In the genomic region with DNA sequence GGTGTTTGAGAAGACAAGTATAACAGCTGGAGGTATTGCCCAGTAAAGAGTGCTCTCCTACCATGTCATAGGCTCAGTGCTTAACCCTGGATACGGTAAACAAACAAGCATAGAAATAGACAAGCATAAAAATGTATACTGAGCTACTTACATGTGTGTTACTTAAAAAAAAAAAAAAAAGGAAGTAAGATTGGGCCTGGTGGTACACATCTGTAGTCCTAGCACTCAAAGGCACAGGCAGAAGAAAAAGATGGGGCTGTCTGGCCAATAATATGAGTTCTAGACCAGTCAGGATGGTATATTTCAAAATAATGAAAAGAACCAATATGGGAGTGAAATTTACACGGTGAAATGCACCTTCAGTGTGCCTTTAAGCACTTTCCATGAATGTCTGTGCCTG, we compare ENCODE assay signal across 13 mouse cellular contexts. TPM values are rescaled to one million over a fixed set of nuclear protein-coding genes. Genes with fewer than 3 reads are reported as not detected.
DNase-seq lines count a peak whose midpoint lies in the region; ATAC-seq and TF ChIP-seq lines count a peak whose summit lies in the region.
"Had no signal": no experiment of that assay in that cellular context is flagged by ENCODE, and none has a peak within 500 bp of the region (broad histone marks: within the 10 kb centered on the region; RNA-seq: fewer than 3 reads in every experiment).

No protein-coding gene starts in this region.

- no peaks in the 10 kb centered on the region for H3K27me3 ChIP-seq in neural tube, embryonic 11.5 days (ENCODE audit: control insufficient read depth, insufficient read depth, low read length)
- H3K27me3 ChIP-seq in forebrain, embryonic 13.5 days, result no peaks in the 10 kb centered on the region
- no peaks in the 10 kb centered on the region for H3K27me3 ChIP-seq in liver, embryonic 14.5 days (ENCODE audit: control insufficient read depth, insufficient read depth, low read length)
- H3K27me3 ChIP-seq: Patski had no signal

- no peak overlapping the region for H3K9ac ChIP-seq in neural tube, embryonic 11.5 days (ENCODE audit: low read length)
- peak overlapping the region; percentile 88; the same call in 1 of the 2 replicates for H3K9ac ChIP-seq in forebrain, embryonic 13.5 days
- H3K9ac ChIP-seq in liver, embryonic 14.5 days (replicated peaks), result peak overlapping the region; percentile 47

- 86% methylated on average over 2 of the region's 2 CpGs for WGBS in neural tube, embryonic 11.5 days
- WGBS in forebrain, embryonic 13.5 days, result 80% methylated on average over 2 of the region's 2 CpGs
- 74% methylated on average over 2 of the region's 2 CpGs for WGBS in liver, embryonic 14.5 days (ENCODE audit: insufficient replicate concordance)

- TF ChIP-seq CTCF in liver, embryonic 14.5 days (IDR thresholded peaks at IDR 0.05; ENCODE audit: low read depth), result no peak

- peaks cover 8% of the 10 kb centered on the region for H3K4me1 ChIP-seq in neural tube, embryonic 11.5 days (ENCODE audit: control insufficient read depth, insufficient read depth, low read length)
- peaks cover 15% of the 10 kb centered on the region for H3K4me1 ChIP-seq in forebrain, embryonic 13.5 days
- peaks cover 2% of the 10 kb centered on the region in 2 experiments; a peak in 3 of 4 replicates for H3K4me1 ChIP-seq in liver, embryonic 14.5 days (replicated peaks; ENCODE audit: control insufficient read depth in 2 of 2, insufficient read depth in 2 of 2, low read length in 1 of 2)

- TF ChIP-seq EP300 in liver, embryonic 14.5 days (IDR thresholded peaks at IDR 0.05; ENCODE audit: low read depth), result no peak

- DNase-seq in neural tube, embryonic 11.5 days (ENCODE audit: low spot score), result no peak
- DNase-seq in neural tube, embryonic 10.5 days (ENCODE audit: extremely low spot score, low spot score), result no peak
- DNase-seq in liver, embryonic 14.5 days (ENCODE audit: low read depth in 3 of 3, low spot score in 3 of 3), result no peak
- DNase-seq in Muller cell, postnatal 12 days (ENCODE audit: inconsistent ontology term), result no peak
- DNase-seq in spleen, adult 18-20 months, result no peak
- no peak for DNase-seq in cerebellum, postnatal 36 days
- DNase-seq: cerebellum, postnatal 14 days; heart, postnatal 10 days; kidney, postnatal 4 days; left cerebral cortex, postnatal 4 days; right cerebral cortex, postnatal 4 days had no signal

- no peak overlapping the region for H3K27ac ChIP-seq in neural tube, embryonic 11.5 days (ENCODE audit: low read depth, low read length)
- no peak overlapping the region for H3K27ac ChIP-seq in forebrain, embryonic 13.5 days
- H3K27ac ChIP-seq in liver, embryonic 14.5 days, result no peak overlapping the region

- H3K9me3 ChIP-seq in neural tube, embryonic 11.5 days (ENCODE audit: control insufficient read depth, low read length), result no peaks in the 10 kb centered on the region
- H3K9me3 ChIP-seq in forebrain, embryonic 13.5 days (replicated peaks), result no peaks in the 10 kb centered on the region
- no peaks in the 10 kb centered on the region for H3K9me3 ChIP-seq in liver, embryonic 14.5 days (ENCODE audit: control insufficient read depth, low read length)

- ATAC-seq in neural tube, embryonic 11.5 days (ENCODE audit: insufficient read depth, low FRiP score, low TSS enrichment), result no peak
- ATAC-seq in forebrain, embryonic 13.5 days, result no peak
- ATAC-seq in liver, embryonic 14.5 days (ENCODE audit: insufficient read depth), result no peak
- ATAC-seq: Patski had no signal

- no peak overlapping the region for H3K4me3 ChIP-seq in neural tube, embryonic 11.5 days (ENCODE audit: low read depth, low read length)
- peak overlapping the region; percentile 94 for H3K4me3 ChIP-seq in forebrain, embryonic 13.5 days
- H3K4me3 ChIP-seq in liver, embryonic 14.5 days (ENCODE audit: insufficient read depth in 1 of 2, low read depth in 2 of 2, low read length in 2 of 2), result peak overlapping the region in 1 of 2 experiments; percentile 62; a peak in 2 of 4 replicates

- peak overlapping the region; percentile 67 for H3K4me2 ChIP-seq in neural tube, embryonic 11.5 days (ENCODE audit: low read depth)
- H3K4me2 ChIP-seq in forebrain, embryonic 13.5 days, result peak overlapping the region; percentile 71
- peak overlapping the region; percentile 81 for H3K4me2 ChIP-seq in liver, embryonic 14.5 days (ENCODE audit: low read depth)

- H3K36me3 ChIP-seq in neural tube, embryonic 11.5 days (ENCODE audit: control insufficient read depth, insufficient read depth, low read length), result peaks cover 3% of the 10 kb centered on the region
- H3K36me3 ChIP-seq in forebrain, embryonic 13.5 days (ENCODE audit: poor library complexity, severe bottlenecking), result peaks cover 28% of the 10 kb centered on the region
- H3K36me3 ChIP-seq in liver, embryonic 14.5 days (replicated peaks; ENCODE audit: control insufficient read depth, insufficient read depth, low read depth), result peaks cover 23% of the 10 kb centered on the region

RNA-seq across cellular contexts. Expression of a gene that starts 1.5 kb away (rescaled TPM):
- 9.3 and 10.7 TPM in 2 replicates for polyA plus RNA-seq in neural tube, embryonic 11.5 days (2014; fragmentation: Nextera tagmentation; extraction: Ambion mirVana)
- 7.2 and 8.0 TPM in 2 replicates for polyA plus RNA-seq in forebrain, embryonic 13.5 days (2015; fragmentation: Nextera tagmentation; extraction: Ambion mirVana)
- 1.9 and 4.3 TPM in 2 replicates for polyA plus RNA-seq in liver, embryonic 14.5 days (2012; rRNA removed)
- 4.9 TPM in 2 replicates for polyA plus RNA-seq in liver, embryonic 14.5 days (2014; fragmentation: Nextera tagmentation; extraction: Ambion mirVana)
